Mouse (Mus musculus) C2C12 (cell line): ENCODE results near the gene Nckap5l.

Experiments
- CTCF ChIP-seq: IDR thresholded peaks from one replicate; pipeline ENCODE4 v1.5.1; 2011; ENCODE audit not compliant: control insufficient read depth, insufficient read depth, insufficient read length
- MAX ChIP-seq: IDR thresholded peaks from one replicate; pipeline ENCODE4 v1.6.1; 2011; ENCODE audit warnings: mild to moderate bottlenecking, control low read depth

DNA sequence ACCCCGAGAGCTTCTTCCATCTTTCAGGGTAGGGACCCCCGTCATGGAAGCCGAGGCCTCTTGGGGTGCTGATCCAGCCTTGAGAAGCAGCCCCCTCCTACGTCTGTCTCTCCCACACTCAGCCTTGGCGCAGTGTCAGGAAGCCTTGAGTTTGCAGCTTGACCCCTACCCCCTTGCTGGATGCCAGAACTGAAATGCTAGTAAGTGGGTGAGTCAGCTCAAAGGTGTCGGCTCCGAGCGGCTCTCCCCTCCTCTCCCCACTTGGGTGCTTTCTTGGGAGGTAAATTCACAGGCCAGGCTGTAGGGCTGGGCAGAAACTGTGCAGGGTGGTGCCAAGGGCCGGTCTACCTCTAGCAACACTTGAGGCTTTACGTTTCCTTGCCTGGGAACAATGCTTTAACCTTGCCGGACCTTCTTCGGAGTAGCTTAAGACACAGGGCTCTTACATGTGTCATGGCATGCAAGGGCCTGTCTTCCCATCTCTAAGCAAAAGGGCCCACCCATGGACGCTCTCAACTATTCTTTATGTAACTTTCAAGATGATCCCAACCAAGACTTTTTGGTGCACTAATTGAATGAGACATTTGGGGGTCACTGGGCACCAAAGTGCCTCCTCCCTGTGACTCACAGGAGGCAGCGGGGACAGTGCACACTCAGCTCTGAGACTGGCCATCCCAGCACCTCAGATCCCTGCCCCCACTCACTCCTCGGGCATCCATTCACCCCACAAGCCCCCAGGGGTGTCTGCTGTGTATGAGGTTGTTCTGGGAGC, 48.0 kb upstream of the Nckap5l start:
- TF ChIP-seq CTCF (no peak), MAX (no peak)
